Mouse (Mus musculus): ENCODE measurements around the gene Ern2.
A peak's percentile ranks its signal among the peaks of the same experiment; 100 is the strongest.

- peak; percentile 31; the same call in 1 of the 2 replicates for TF ChIP-seq USF1 (IDR thresholded peaks at IDR 0.05; ENCODE audit: low read depth, low read length)
- peak; percentile 97 for TF ChIP-seq SIN3A (IDR thresholded peaks at IDR 0.05; ENCODE audit: low read length)
- no peak for TF ChIP-seq CTCF (IDR thresholded peaks at IDR 0.05 in 2 of 3, conservative IDR thresholded peaks at IDR 0.05 in 1 of 3; ENCODE audit: control insufficient read depth in 1 of 3, insufficient read depth in 1 of 3, low read depth in 2 of 3, low read length in 3 of 3, poor library complexity in 1 of 3, severe bottlenecking in 1 of 3)
- TF ChIP-seq POLR2A (IDR thresholded peaks at IDR 0.05; ENCODE audit: control insufficient read depth in 1 of 2, insufficient read depth in 1 of 2, low read depth in 1 of 2, low read length in 2 of 2, poor library complexity in 1 of 2), result peak; percentile 94 to 99
- TF ChIP-seq TAL1 (IDR thresholded peaks at IDR 0.05; ENCODE audit: low read length), result no peak
- TF ChIP-seq BHLHE40 (IDR thresholded peaks at IDR 0.05; ENCODE audit: borderline replicate concordance, low read depth, low read length), result no peak
- TF ChIP-seq ZNF384 (IDR thresholded peaks at IDR 0.05; ENCODE audit: low read depth, low read length), result no peak
- TF ChIP-seq MXI1 (IDR thresholded peaks at IDR 0.05; ENCODE audit: low read depth, low read length), result peak; percentile 87
Observed at GRCm38 (mm10) chr7:122132497-122133337, 53.3 kb downstream of the Ern2 start, which contains the start of the genes Palb2 and Dctn5.
